Mouse (Mus musculus) thymus, postnatal 14 days (tissue): ENCODE measurements at regions not wholly inside any gene's neighbourhood (a gene's known extent, or its start where the extent isn't known, plus 50 kb on each side); places are given as distances from the start of the nearest gene placed in this dataset.
A peak's percentile ranks its signal among the peaks of the same experiment; 100 is the strongest.

Experiments used
- DNase-seq: peaks from one replicate; pipeline ENCODE4 v3.0.0; 2021

- DNase-seq, result no peak
Observed at GRCm38 (mm10) chr4:52666768-52667480, 70.8 kb downstream of the Toporsl start.

GRCm38 (mm10) chr4:52709563-52709962 lies 104.8 kb upstream of the Olfr275 start:
- no peak for DNase-seq

DNA sequence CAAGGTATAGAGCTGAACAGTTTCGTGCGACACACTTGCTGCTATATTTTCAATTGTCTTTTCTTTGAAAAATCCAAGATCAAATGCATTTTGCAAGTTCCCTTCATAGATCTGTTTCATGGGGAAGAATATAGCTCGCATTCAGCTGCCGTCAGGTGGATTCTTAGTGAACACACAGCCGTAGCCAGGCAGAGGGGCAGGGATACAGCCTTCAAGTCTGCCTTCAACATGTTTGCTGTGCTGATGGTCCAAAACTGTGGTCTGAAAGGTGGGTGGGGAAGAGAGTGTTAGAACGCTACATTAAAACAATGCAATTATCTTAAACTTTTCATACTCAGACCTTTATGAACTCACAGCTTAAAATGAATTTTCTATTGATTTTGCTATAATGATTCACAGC lies 88.2 kb upstream of the Olfr275 start:
- DNase-seq, result no peak

GRCm38 (mm10) chr4:52726625-52727297 lies 87.6 kb upstream of the Olfr275 start:
- DNase-seq, result peak; percentile 30

DNA sequence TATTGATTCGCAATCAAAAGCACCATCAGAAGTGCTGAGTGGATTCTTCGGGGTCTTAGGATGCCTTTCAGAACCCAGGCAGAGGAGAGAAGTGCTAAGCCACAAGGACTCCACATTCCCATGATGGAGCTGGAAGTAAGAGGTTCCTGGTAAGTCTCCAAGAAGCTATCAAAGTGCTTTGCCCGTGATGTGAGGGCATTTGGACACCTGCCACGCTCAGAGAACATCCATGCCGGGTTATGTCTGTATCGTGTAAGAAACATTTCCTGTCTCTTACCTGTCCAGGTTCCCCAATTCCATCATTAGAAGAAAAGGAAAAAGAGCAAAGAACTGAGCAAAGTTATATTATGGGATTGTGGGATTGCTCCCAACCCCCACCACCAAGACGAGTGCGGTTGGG lies 81.3 kb upstream of the Olfr275 start:
- DNase-seq, result no peak

GRCm38 (mm10) chr4:52739543-52740474 lies 74.6 kb upstream of the Olfr275 start:
- DNase-seq, result no peak

DNA sequence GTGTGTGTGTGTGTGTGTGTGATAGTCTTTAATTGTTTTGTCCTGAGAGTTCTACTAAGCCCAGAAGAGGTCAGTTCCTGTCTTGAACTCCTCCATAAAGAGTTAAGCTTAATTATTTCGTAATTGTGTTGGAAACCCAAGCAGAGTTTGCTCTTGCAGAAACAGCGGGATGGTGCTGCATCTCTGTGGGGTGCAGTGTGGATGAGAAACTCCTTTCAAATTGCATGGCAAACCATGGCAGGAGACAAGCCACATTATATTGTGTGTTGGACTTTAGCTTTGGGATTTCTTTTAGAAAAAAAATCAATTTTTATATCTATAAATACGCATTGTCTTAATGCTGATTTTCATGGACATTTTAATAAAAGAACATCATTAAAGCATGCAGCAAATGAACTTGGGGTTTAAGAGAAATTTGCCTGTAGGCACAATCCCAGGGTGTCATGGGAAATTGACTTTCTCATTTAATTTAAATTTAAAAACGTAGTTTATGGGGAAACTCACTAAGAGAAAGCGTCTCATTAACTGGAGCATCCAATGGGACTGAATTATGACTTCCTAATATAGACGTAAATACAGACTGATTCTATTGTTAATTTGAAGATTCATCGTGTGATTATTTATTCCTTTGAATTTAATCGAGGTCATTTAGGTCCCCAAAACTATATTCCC lies 61.4 kb upstream of the Olfr275 start:
- DNase-seq, result no peak
